Mouse (Mus musculus): Measurements from ENCODE around the gene Grk6. TPM values are rescaled to one million over a fixed set of nuclear protein-coding genes. Genes with fewer than 3 reads are reported as not detected.

Grk6 gene
- polyA plus RNA-seq, 1 experiment from 2014 or later, result 8.4 TPM

- Histone ChIP-seq H3K36me3 (ENCODE audit: inconsistent target) (no peaks in the 10 kb centered on the region; the same call in 1 of the 2 replicates), H3K79me2 (ENCODE audit: inconsistent target) (peaks cover 32% of the 10 kb centered on the region; the same call in 1 of the 2 replicates), H3K27ac (no peak overlapping the region), H3K4me3 (ENCODE audit: inconsistent target) (peak overlapping the region; percentile 48)
- WGBS (ENCODE audit: missing documents), result 1% methylated on average over 66 of the region's 66 CpGs
These were observed 654 bp downstream of the Grk6 start for GRCm38 (mm10) chr13:55445361-55446091.

- 75% methylated on average over 6 of the region's 6 CpGs for WGBS (ENCODE audit: missing documents)
- H3K79me2 ChIP-seq (ENCODE audit: inconsistent target), result peaks cover 32% of the 10 kb centered on the region; the same call in 1 of the 2 replicates
- H3K4me3 ChIP-seq (ENCODE audit: inconsistent target), result no peak overlapping the region
- H3K27ac ChIP-seq, result no peak overlapping the region
- H3K36me3 ChIP-seq (ENCODE audit: inconsistent target), result peaks cover 10% of the 10 kb centered on the region; the same call in 1 of the 2 replicates
These were observed 1.7 kb downstream of the Grk6 start for GRCm38 (mm10) chr13:55446483-55447105.

- Histone ChIP-seq H3K36me3 (ENCODE audit: inconsistent target) (peaks cover 20% of the 10 kb centered on the region; the same call in 1 of the 2 replicates), H3K27ac (no peak overlapping the region), H3K79me2 (ENCODE audit: inconsistent target) (peaks cover 32% of the 10 kb centered on the region; the same call in 1 of the 2 replicates), H3K4me3 (ENCODE audit: inconsistent target) (no peak overlapping the region)
- 5% methylated on average over 3 of the region's 3 CpGs for WGBS (ENCODE audit: missing documents)
These were observed 2.7 kb downstream of the Grk6 start for GRCm38 (mm10) chr13:55447543-55447943.

GRCm38 (mm10) chr13:55448131-55448530 lies 3.3 kb downstream of the Grk6 start:
- WGBS (ENCODE audit: missing documents), result 80% methylated on average over 5 of the region's 5 CpGs
- H3K27ac ChIP-seq, result no peak overlapping the region
- H3K79me2 ChIP-seq (ENCODE audit: inconsistent target), result peaks cover 32% of the 10 kb centered on the region; the same call in 1 of the 2 replicates
- H3K36me3 ChIP-seq (ENCODE audit: inconsistent target), result peaks cover 26% of the 10 kb centered on the region; the same call in 1 of the 2 replicates
- H3K4me3 ChIP-seq (ENCODE audit: inconsistent target), result no peak overlapping the region

GRCm38 (mm10) chr13:55449205-55449604 lies 4.3 kb downstream of the Grk6 start:
- Histone ChIP-seq H3K79me2 (ENCODE audit: inconsistent target) (peaks cover 32% of the 10 kb centered on the region; the same call in 1 of the 2 replicates), H3K4me3 (ENCODE audit: inconsistent target) (no peak overlapping the region), H3K36me3 (ENCODE audit: inconsistent target) (peaks cover 35% of the 10 kb centered on the region; the same call in 1 of the 2 replicates), H3K27ac (no peak overlapping the region)
- 74% methylated on average over 7 of the region's 9 CpGs for WGBS (ENCODE audit: missing documents)

GRCm38 (mm10) chr13:55449679-55450441 lies 5.0 kb downstream of the Grk6 start:
- Histone ChIP-seq H3K27ac (no peak overlapping the region), H3K4me3 (ENCODE audit: inconsistent target) (no peak overlapping the region), H3K36me3 (ENCODE audit: inconsistent target) (peaks cover 39% of the 10 kb centered on the region; the same call in 1 of the 2 replicates), H3K79me2 (ENCODE audit: inconsistent target) (peaks cover 32% of the 10 kb centered on the region; the same call in 1 of the 2 replicates)
- WGBS (ENCODE audit: missing documents), result 79% methylated on average over 17 of the region's 17 CpGs

- Histone ChIP-seq H3K79me2 (ENCODE audit: inconsistent target) (peaks cover 32% of the 10 kb centered on the region; the same call in 1 of the 2 replicates), H3K27ac (no peak overlapping the region), H3K4me3 (ENCODE audit: inconsistent target) (no peak overlapping the region), H3K36me3 (ENCODE audit: inconsistent target) (peaks cover 39% of the 10 kb centered on the region; the same call in 1 of the 2 replicates)
- 92% methylated on average over 11 of the region's 11 CpGs for WGBS (ENCODE audit: missing documents)
These were observed 5.7 kb downstream of the Grk6 start for GRCm38 (mm10) chr13:55450511-55450980.

- H3K79me2 ChIP-seq (ENCODE audit: inconsistent target), result peaks cover 24% of the 10 kb centered on the region; the same call in 1 of the 2 replicates
- no peak overlapping the region for H3K4me3 ChIP-seq (ENCODE audit: inconsistent target)
- H3K36me3 ChIP-seq (ENCODE audit: inconsistent target), result peaks cover 39% of the 10 kb centered on the region; the same call in 1 of the 2 replicates
- H3K27ac ChIP-seq, result no peak overlapping the region
- WGBS (ENCODE audit: missing documents), result 95% methylated on average over 10 of the region's 10 CpGs
These were observed 6.4 kb downstream of the Grk6 start for GRCm38 (mm10) chr13:55451296-55451695.

- peaks cover 39% of the 10 kb centered on the region; the same call in 1 of the 2 replicates for H3K36me3 ChIP-seq (ENCODE audit: inconsistent target)
- no peak overlapping the region for H3K4me3 ChIP-seq (ENCODE audit: inconsistent target)
- 95% methylated on average over 14 of the region's 16 CpGs for WGBS (ENCODE audit: missing documents)
- H3K79me2 ChIP-seq (ENCODE audit: inconsistent target), result peaks cover 17% of the 10 kb centered on the region; the same call in 1 of the 2 replicates
- H3K27ac ChIP-seq, result no peak overlapping the region
These were observed 7.1 kb downstream of the Grk6 start for GRCm38 (mm10) chr13:55451785-55452549.

- peaks cover 20% of the 10 kb centered on the region; the same call in 1 of the 2 replicates for H3K36me3 ChIP-seq (ENCODE audit: inconsistent target)
- no peak overlapping the region for H3K4me3 ChIP-seq (ENCODE audit: inconsistent target)
- no peaks in the 10 kb centered on the region for H3K79me2 ChIP-seq (ENCODE audit: inconsistent target)
- no peak overlapping the region for H3K27ac ChIP-seq
- WGBS (ENCODE audit: missing documents), result 96% methylated on average over 2 of the region's 2 CpGs
These were observed 18.1 kb downstream of the Grk6 start for GRCm38 (mm10) chr13:55462965-55463364.

GRCm38 (mm10) chr13:55463399-55464026 lies 18.6 kb downstream of the Grk6 start:
- H3K36me3 ChIP-seq (ENCODE audit: inconsistent target), result peaks cover 19% of the 10 kb centered on the region; the same call in 1 of the 2 replicates
- no peak overlapping the region for H3K27ac ChIP-seq
- 33% methylated on average over 14 of the region's 14 CpGs for WGBS (ENCODE audit: missing documents)
- no peaks in the 10 kb centered on the region for H3K79me2 ChIP-seq (ENCODE audit: inconsistent target)
- no peak overlapping the region for H3K4me3 ChIP-seq (ENCODE audit: inconsistent target)

GRCm38 (mm10) chr13:55464027-55464884 lies 19.4 kb downstream of the Grk6 start, which contains the start of gene Prr7:
TSS of gene Prr7 (plus strand) at chr13:55464267.
- 3% methylated on average over 81 of the region's 84 CpGs for WGBS (ENCODE audit: missing documents)
- Histone ChIP-seq H3K79me2 (ENCODE audit: inconsistent target) (no peaks in the 10 kb centered on the region), H3K36me3 (ENCODE audit: inconsistent target) (peaks cover 11% of the 10 kb centered on the region; the same call in 1 of the 2 replicates), H3K27ac (no peak within 1 kb of the TSS), H3K4me3 (ENCODE audit: inconsistent target) (no peak within 1 kb of the TSS)

All from macrophage (primary cell).